Mouse (Mus musculus) midbrain, postnatal 0 days (tissue): Measurements from ENCODE around the gene Ms4a4a. TPM values are rescaled to one million over a fixed set of nuclear protein-coding genes. Genes with fewer than 3 reads are reported as not detected.

ENCODE experiments used
- ATAC-seq: fragments of 200-750 bp; cut with Nextera tagmentation; 2 replicates; pipeline ENCODE4 v1.8.0; 2017; ENCODE audit warnings: moderate number of reproducible peaks, mild to moderate bottlenecking, moderate TSS enrichment, moderate library complexity; ENCODE audit not compliant: low FRiP score
- DNase-seq: peaks from one replicate; pipeline ENCODE4 v3.0.0-alpha.2; 2015; ENCODE audit warnings: low spot score
- H3K27ac ChIP-seq: fragments of 300-500 bp; sonication (generic); 2 replicates; pipeline ENCODE4 v1.5.1; 2014; ENCODE audit warnings: low read depth, mild to moderate bottlenecking, low read length, mixed read lengths
- H3K27me3 ChIP-seq: fragments of 300-500 bp; sonication (generic); 2 replicates; pipeline ENCODE4 v1.6.1; 2014; ENCODE audit warnings: low read length, control low read depth, mixed read lengths; ENCODE audit not compliant: insufficient read depth
- H3K36me3 ChIP-seq: fragments of 300-500 bp; sonication (generic); 2 replicates; pipeline ENCODE4 v1.6.1; 2014; ENCODE audit warnings: low read length, control low read depth, mixed read lengths; ENCODE audit not compliant: insufficient read depth
- H3K4me1 ChIP-seq: fragments of 300-500 bp; sonication (generic); 2 replicates; pipeline ENCODE4 v1.6.1; 2014; ENCODE audit warnings: mild to moderate bottlenecking, control low read depth, antibody characterized with exemption, low read length, mixed read lengths; ENCODE audit not compliant: insufficient read depth
- H3K4me2 ChIP-seq: fragments of 300-500 bp; sonication (generic); 2 replicates; pipeline ENCODE4 v1.6.1; 2014; ENCODE audit warnings: low read depth, mild to moderate bottlenecking, low read length, mixed read lengths; ENCODE audit not compliant: poor library complexity, severe bottlenecking
- H3K4me3 ChIP-seq: fragments of 300-500 bp; sonication (generic); 2 replicates; pipeline ENCODE4 v1.5.1; 2014; ENCODE audit warnings: low read depth, mild to moderate bottlenecking, low read length, moderate library complexity
- H3K9ac ChIP-seq: fragments of 300-500 bp; sonication (generic); replicated peaks from 2 replicates; pipeline ENCODE4 v1.6.1; 2014; ENCODE audit warnings: mild to moderate bottlenecking, low read length, moderate library complexity, mixed read lengths; ENCODE audit not compliant: poor library complexity, severe bottlenecking
- H3K9me3 ChIP-seq: fragments of 300-500 bp; sonication (generic); 2 replicates; pipeline ENCODE4 v1.6.1; 2016; ENCODE audit warnings: low read length, control low read depth
- CTCF ChIP-seq: IDR thresholded peaks from 2 replicates; pipeline ENCODE4 v1.5.1; 2016; ENCODE audit warnings: antibody characterized with exemption, mild to moderate bottlenecking
- WGBS: fragments of 180-500 bp; shearing (Covaris S2); extraction: QIAGEN DNeasy Blood & Tissue Kit; methylation state at CpG from one replicate; pipeline ENCODE4 v1.1.7; 2014; 5-methylcytosine and 5-hydroxymethylcytosine counted together
- polyA plus RNA-seq: library from polyadenylated mRNA; unstranded; fragments of >200 nt; fragmentation: Nextera tagmentation; extraction: Ambion mirVana; gene quantifications from 2 replicates; pipeline ENCODE4 v1.2.1, GENCODE M21; 2015
- total RNA-seq: library from RNA; depleted of rRNA; stranded (reverse); fragments of >200 nt; gene quantifications from 2 replicates; pipeline ENCODE4 v1.2.3, GENCODE M21; 2014; rRNA removed

Ms4a4a gene
- total RNA-seq (0.22 and 1.3 TPM in 2 replicates), polyA plus RNA-seq (1.3 and 1.9 TPM in 2 replicates)

DNA sequence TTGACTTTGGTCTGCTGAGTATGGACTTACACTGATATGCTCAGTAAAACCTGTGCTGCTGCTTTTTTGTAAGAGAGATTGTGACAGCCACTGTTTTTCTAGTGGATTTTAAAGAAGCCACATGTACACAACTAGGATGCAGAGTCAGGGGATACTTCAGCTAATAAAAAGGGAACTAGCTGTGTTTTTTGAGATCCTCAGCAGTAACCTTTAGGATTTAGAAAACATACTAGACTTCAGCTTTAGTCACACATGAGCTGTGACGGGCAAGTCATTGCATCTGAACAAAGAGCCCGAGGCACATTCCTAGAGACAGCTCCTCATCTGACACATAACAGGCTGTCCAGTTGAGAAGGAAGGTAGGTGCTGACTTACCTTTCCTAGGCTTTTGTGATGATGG lies at the start of gene Ms4a4a:
Gene Ms4a4a, plus strand, starts transcription at position 251 of the 400 bp plus-strand sequence.
- DNase-seq: no peak
- Histone ChIP-seq H3K27ac (no peak within 1 kb of the TSS), H3K27me3 (no peaks in the 10 kb centered on the region), H3K36me3 (no peaks in the 10 kb centered on the region), H3K9ac (no peak within 1 kb of the TSS), H3K4me3 (no peak within 1 kb of the TSS), H3K9me3 (no peaks in the 10 kb centered on the region), H3K4me2 (no peak within 1 kb of the TSS), H3K4me1 (no peaks in the 10 kb centered on the region)
- WGBS: 72% methylated on average over 2 of the region's 2 CpGs
- no peak for TF ChIP-seq CTCF
- no peak for ATAC-seq

DNA sequence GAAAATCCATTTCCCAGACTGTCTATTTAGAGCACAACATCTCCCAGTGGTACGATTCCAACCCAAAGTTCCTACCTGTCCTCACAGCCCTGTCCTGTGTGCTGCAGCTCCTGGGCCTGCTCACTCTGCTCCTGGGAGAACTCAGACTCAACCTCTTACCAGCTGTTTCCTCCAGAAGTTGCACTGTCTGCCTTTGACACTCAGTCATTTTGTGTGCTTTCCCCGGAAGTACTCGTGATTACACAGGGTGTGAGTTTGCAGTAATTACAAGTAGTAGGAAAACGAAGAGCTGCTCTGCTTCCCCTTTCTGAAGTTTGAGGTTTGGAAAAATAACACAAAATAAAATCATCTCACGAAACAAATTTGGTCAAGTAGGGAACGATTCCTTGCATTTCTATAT lies 39.4 kb upstream of the Ms4a4a start, which contains the start of gene Ms4a7:
Gene Ms4a7, minus strand, starts transcription at position 215 of the 400 bp plus-strand sequence.
- 87% methylated on average over 6 of the region's 6 CpGs for WGBS
- Histone ChIP-seq H3K27ac (no peak within 1 kb of the TSS), H3K4me1 (no peaks in the 10 kb centered on the region), H3K4me2 (no peak within 1 kb of the TSS), H3K4me3 (no peak within 1 kb of the TSS), H3K9me3 (no peaks in the 10 kb centered on the region), H3K9ac (no peak within 1 kb of the TSS), H3K36me3 (no peaks in the 10 kb centered on the region), H3K27me3 (no peaks in the 10 kb centered on the region)
- ATAC-seq (no peak), DNase-seq (no peak)
- no peak for TF ChIP-seq CTCF

GRCm38 (mm10) chr19:11343147-11343546 lies 32.2 kb upstream of the Ms4a4a start:
- H3K4me1 ChIP-seq: no peaks in the 10 kb centered on the region
- H3K27me3 ChIP-seq: no peaks in the 10 kb centered on the region
- H3K4me3 ChIP-seq: no peak overlapping the region
- no peaks in the 10 kb centered on the region for H3K36me3 ChIP-seq
- no peak for TF ChIP-seq CTCF
- no peak overlapping the region for H3K4me2 ChIP-seq
- no peak overlapping the region for H3K9ac ChIP-seq
- no peaks in the 10 kb centered on the region for H3K9me3 ChIP-seq
- no peak overlapping the region for H3K27ac ChIP-seq
- no peak for ATAC-seq
- DNase-seq: no peak

GRCm38 (mm10) chr19:11343992-11344391 lies 31.3 kb upstream of the Ms4a4a start:
- no peak overlapping the region for H3K27ac ChIP-seq
- H3K4me3 ChIP-seq: no peak overlapping the region
- no peaks in the 10 kb centered on the region for H3K9me3 ChIP-seq
- DNase-seq (no peak), ATAC-seq (no peak)
- H3K4me2 ChIP-seq: no peak overlapping the region
- H3K36me3 ChIP-seq: no peaks in the 10 kb centered on the region
- H3K9ac ChIP-seq: no peak overlapping the region
- no peaks in the 10 kb centered on the region for H3K4me1 ChIP-seq
- TF ChIP-seq CTCF: peak; percentile 32; the same call in 1 of the 2 replicates
- no peaks in the 10 kb centered on the region for H3K27me3 ChIP-seq

DNA sequence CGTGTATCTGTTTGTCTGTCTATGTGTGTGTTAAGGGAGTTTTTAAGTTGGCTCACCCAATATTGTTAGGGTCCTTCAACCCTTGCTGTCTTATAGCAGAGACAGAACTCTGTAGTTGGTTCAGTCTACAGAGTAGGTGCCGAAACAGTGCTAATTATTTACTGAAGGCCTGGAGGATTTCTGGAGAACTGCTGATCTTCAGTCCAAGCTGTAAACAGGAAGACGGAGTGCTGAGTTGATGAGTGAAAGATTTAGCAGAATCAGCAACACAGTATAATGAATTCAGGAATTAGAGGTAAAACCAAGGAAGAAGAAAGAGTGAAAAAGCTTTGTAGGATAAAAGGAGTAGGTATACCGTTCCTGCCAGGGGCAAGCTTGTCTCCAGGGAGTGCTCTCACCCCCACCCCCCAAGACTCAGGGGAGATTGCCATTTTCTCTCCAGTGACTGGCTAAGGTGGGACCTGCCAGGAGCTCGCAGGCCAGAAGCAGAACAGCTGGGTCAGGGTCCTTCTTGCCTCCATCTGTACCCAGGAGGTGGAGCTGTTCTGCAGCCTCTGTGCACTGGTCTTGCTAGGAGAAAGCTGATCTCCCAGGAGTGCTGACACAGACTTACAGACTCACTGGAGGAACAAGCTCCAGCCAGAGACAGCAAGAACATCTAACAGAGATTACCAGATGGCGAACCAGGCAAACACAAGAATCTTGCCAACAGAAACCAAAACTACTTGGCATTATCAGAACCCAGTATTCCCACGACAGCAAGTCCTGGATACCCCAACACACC lies 25.4 kb upstream of the Ms4a4a start:
- H3K4me2 ChIP-seq: no peak overlapping the region
- no peaks in the 10 kb centered on the region for H3K27me3 ChIP-seq
- no peak overlapping the region for H3K27ac ChIP-seq
- DNase-seq (peak; percentile 10), ATAC-seq (0 out of 2 replicates have a peak, but pooled peaks have one; percentile 41)
- H3K36me3 ChIP-seq: no peaks in the 10 kb centered on the region
- H3K4me1 ChIP-seq: no peaks in the 10 kb centered on the region
- no peak overlapping the region for H3K9ac ChIP-seq
- TF ChIP-seq CTCF: peak; percentile 44
- H3K4me3 ChIP-seq: no peak overlapping the region
- H3K9me3 ChIP-seq: no peaks in the 10 kb centered on the region
- 67% methylated on average over 7 of the region's 7 CpGs for WGBS

- H3K4me3 ChIP-seq: no peak overlapping the region
- 0 out of 2 replicates have a peak, but pooled peaks have one; percentile 34 for ATAC-seq
- H3K36me3 ChIP-seq: no peaks in the 10 kb centered on the region
- H3K27ac ChIP-seq: no peak overlapping the region
- no peaks in the 10 kb centered on the region for H3K4me1 ChIP-seq
- DNase-seq: peak; percentile 13
- H3K27me3 ChIP-seq: no peaks in the 10 kb centered on the region
- TF ChIP-seq CTCF: peak; percentile 65
- no peak overlapping the region for H3K9ac ChIP-seq
- H3K9me3 ChIP-seq: no peaks in the 10 kb centered on the region
- H3K4me2 ChIP-seq: no peak overlapping the region
- WGBS: 47% methylated on average over 3 of the region's 3 CpGs
These were observed 23.4 kb upstream of the Ms4a4a start for GRCm38 (mm10) chr19:11351878-11352277.
